Mouse (Mus musculus): ENCODE results near the gene Cilp2.

GRCm38 (mm10) chr8:69890813-69891241 is 3.3 kb upstream of the Cilp2 start:
- TF ChIP-seq EP300 (IDR thresholded peaks at IDR 0.05; ENCODE audit: low read depth) = no peak
- TF ChIP-seq CTCF (IDR thresholded peaks at IDR 0.05; ENCODE audit: low read depth) = peak; percentile 76

Measured in liver, postnatal 0 days (tissue).